Mouse (Mus musculus): ENCODE data around the gene Ugcg.

GRCm38 (mm10) chr4:59194731-59195496 is 5.9 kb downstream of the Ugcg start:
- TF ChIP-seq CTCF (IDR thresholded peaks at IDR 0.05; ENCODE audit: borderline replicate concordance, insufficient read depth, low read length), result no peak
- TF ChIP-seq POLR2A (IDR thresholded peaks at IDR 0.05; ENCODE audit: low read depth, low read length), result no peak
